Mouse (Mus musculus): ENCODE results near the gene Tapbp. TPM values are rescaled to one million over a fixed set of nuclear protein-coding genes. Genes with fewer than 3 reads are reported as not detected.

Tapbp gene
- polyA plus RNA-seq, 1 experiment: 50.6 TPM

- H3K36me3 ChIP-seq (ENCODE audit: control insufficient read depth, insufficient read depth): no peaks in the 10 kb centered on the region
- peaks cover 4% of the 10 kb centered on the region for H3K27me3 ChIP-seq (ENCODE audit: control insufficient read depth, insufficient read depth, insufficient read length)
- H3ac ChIP-seq (ENCODE audit: control insufficient read depth, insufficient read length): no peak overlapping the region
- H3K4me2 ChIP-seq (ENCODE audit: low read depth): no peak overlapping the region
- TF ChIP-seq MYOD1 (IDR thresholded peaks at IDR 0.05; ENCODE audit: control insufficient read depth in 1 of 3, insufficient read length in 2 of 3, low read depth in 2 of 3) (no peak), TCF3 (IDR thresholded peaks at IDR 0.05; ENCODE audit: insufficient read length, low read depth) (no peak), CEBPB (IDR thresholded peaks at IDR 0.05; ENCODE audit: insufficient read depth, poor library complexity, severe bottlenecking) (no peak)
- H3K4me3 ChIP-seq: no peak overlapping the region
- no peaks in the 10 kb centered on the region for H3K79me2 ChIP-seq (ENCODE audit: control insufficient read depth, insufficient read depth)
These were observed 53.7 kb downstream of the Tapbp start for GRCm38 (mm10) chr17:33969394-33969793.

DNA sequence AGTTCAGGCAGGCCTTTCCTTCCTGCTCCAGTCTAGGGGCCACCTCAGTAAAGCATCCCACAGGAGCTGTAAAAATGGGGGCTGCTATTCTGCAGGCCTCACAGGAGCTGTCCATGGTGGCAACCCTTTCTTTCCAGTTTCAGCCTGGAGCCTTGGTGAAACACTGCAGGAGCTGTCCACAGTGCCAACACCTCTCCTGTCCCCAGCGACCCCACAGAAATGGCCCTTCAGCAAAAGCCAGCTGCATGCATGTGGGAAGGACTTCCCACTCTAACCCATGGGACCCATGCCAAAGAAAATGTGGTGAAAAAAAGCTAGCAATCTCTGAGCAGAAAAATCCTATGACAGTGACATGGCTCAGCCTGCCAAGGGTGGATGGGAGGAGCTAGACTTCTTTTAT lies 57.0 kb downstream of the Tapbp start:
- H3K4me2 ChIP-seq (ENCODE audit: low read depth): no peak overlapping the region

GRCm38 (mm10) chr17:33973572-33973971 lies 57.9 kb downstream of the Tapbp start:
- Histone ChIP-seq H3K27me3 (ENCODE audit: control insufficient read depth, insufficient read depth, insufficient read length) (peaks cover 19% of the 10 kb centered on the region), H3K36me3 (ENCODE audit: control insufficient read depth, insufficient read depth) (no peaks in the 10 kb centered on the region), H3K4me3 (no peak overlapping the region), H3K79me2 (ENCODE audit: control insufficient read depth, insufficient read depth) (no peaks in the 10 kb centered on the region), H3K4me2 (ENCODE audit: low read depth) (no peak overlapping the region), H3ac (ENCODE audit: control insufficient read depth, insufficient read length) (no peak overlapping the region)
- TF ChIP-seq TCF3 (IDR thresholded peaks at IDR 0.05; ENCODE audit: insufficient read length, low read depth) (no peak), SRF (IDR thresholded peaks at IDR 0.05; ENCODE audit: control insufficient read depth, insufficient read length, low read depth) (no peak)

More for the DNA sequence above, 57.0 kb downstream of the Tapbp start:
- Histone ChIP-seq H3ac (ENCODE audit: control insufficient read depth, insufficient read length) (no peak overlapping the region), H3K36me3 (ENCODE audit: control insufficient read depth, insufficient read depth) (no peaks in the 10 kb centered on the region), H3K4me3 (no peak overlapping the region), H3K27me3 (ENCODE audit: control insufficient read depth, insufficient read depth, insufficient read length) (peaks cover 11% of the 10 kb centered on the region), H3K79me2 (ENCODE audit: control insufficient read depth, insufficient read depth) (no peaks in the 10 kb centered on the region)
- TF ChIP-seq TCF12 (IDR thresholded peaks at IDR 0.05; ENCODE audit: insufficient read depth, poor library complexity, severe bottlenecking) (no peak), SRF (IDR thresholded peaks at IDR 0.05; ENCODE audit: control insufficient read depth, insufficient read length, low read depth) (no peak), REST (IDR thresholded peaks at IDR 0.05; ENCODE audit: insufficient read depth, insufficient read length) (peak; percentile 86)

- Histone ChIP-seq H3K27me3 (ENCODE audit: control insufficient read depth, insufficient read depth, insufficient read length) (peaks cover 23% of the 10 kb centered on the region), H3K79me2 (ENCODE audit: control insufficient read depth, insufficient read depth) (no peaks in the 10 kb centered on the region), H3ac (ENCODE audit: control insufficient read depth, insufficient read length) (no peak overlapping the region), H3K36me3 (ENCODE audit: control insufficient read depth, insufficient read depth) (no peaks in the 10 kb centered on the region), H3K4me3 (no peak overlapping the region), H3K4me2 (ENCODE audit: low read depth) (peak overlapping the region; percentile 66)
- TF ChIP-seq REST (IDR thresholded peaks at IDR 0.05; ENCODE audit: insufficient read depth, insufficient read length) (no peak), POLR2A (IDR thresholded peaks at IDR 0.05; ENCODE audit: insufficient read length, low read depth) (no peak), USF1 (IDR thresholded peaks at IDR 0.05; ENCODE audit: low read depth) (no peak), TCF3 (IDR thresholded peaks at IDR 0.05; ENCODE audit: insufficient read length, low read depth) (no peak), TCF12 (IDR thresholded peaks at IDR 0.05; ENCODE audit: insufficient read depth, poor library complexity, severe bottlenecking) (no peak), MAX (IDR thresholded peaks at IDR 0.05; ENCODE audit: low read depth) (no peak), POLR2AphosphoS2 (IDR thresholded peaks at IDR 0.05; ENCODE audit: insufficient read length, low read depth) (no peak), SRF (IDR thresholded peaks at IDR 0.05; ENCODE audit: control insufficient read depth, insufficient read length, low read depth) (no peak)
These were observed 62.3 kb downstream of the Tapbp start for GRCm38 (mm10) chr17:33977861-33978557.

GRCm38 (mm10) chr17:33978631-33979031 lies 62.9 kb downstream of the Tapbp start:
- no peak overlapping the region for H3ac ChIP-seq (ENCODE audit: control insufficient read depth, insufficient read length)
- no peaks in the 10 kb centered on the region for H3K79me2 ChIP-seq (ENCODE audit: control insufficient read depth, insufficient read depth)
- H3K27me3 ChIP-seq (ENCODE audit: control insufficient read depth, insufficient read depth, insufficient read length): peaks cover 23% of the 10 kb centered on the region
- no peaks in the 10 kb centered on the region for H3K36me3 ChIP-seq (ENCODE audit: control insufficient read depth, insufficient read depth)
- H3K4me2 ChIP-seq (ENCODE audit: low read depth): peak overlapping the region; percentile 66
- H3K4me3 ChIP-seq: no peak overlapping the region
- TF ChIP-seq REST (IDR thresholded peaks at IDR 0.05; ENCODE audit: insufficient read depth, insufficient read length): no peak
- no peak for TF ChIP-seq POLR2A (IDR thresholded peaks at IDR 0.05; ENCODE audit: insufficient read length, low read depth)

Other genes with a start within 250 kb of the Tapbp start
- gene Hnrnpm, start 229.0 kb upstream of the Tapbp start, polyA plus RNA-seq (2012; fragmentation: generic; extraction: Trizol): 68.2 TPM
- 51.5 TPM for gene March2, start 197.2 kb upstream of the Tapbp start, polyA plus RNA-seq (2012; fragmentation: generic; extraction: Trizol)
- gene Rab11b, start 155.4 kb upstream of the Tapbp start, polyA plus RNA-seq (2012; fragmentation: generic; extraction: Trizol): 126 TPM
- 42.8 TPM for gene Angptl4, start 134.1 kb upstream of the Tapbp start, polyA plus RNA-seq (2012; fragmentation: generic; extraction: Trizol)
- gene Kank3, start 105.4 kb upstream of the Tapbp start, polyA plus RNA-seq (2012; fragmentation: generic; extraction: Trizol): 8.3 TPM
- 6,768 TPM for gene Rps28, start 91.3 kb upstream of the Tapbp start, polyA plus RNA-seq (2012; fragmentation: generic; extraction: Trizol)
- 614 TPM for gene Ndufa7, start 91.3 kb upstream of the Tapbp start, polyA plus RNA-seq (2012; fragmentation: generic; extraction: Trizol)
- gene Cd320, start 72.8 kb upstream of the Tapbp start, polyA plus RNA-seq (2012; fragmentation: generic; extraction: Trizol): 83.1 TPM
- gene Gm7029, start 42.1 kb upstream of the Tapbp start, polyA plus RNA-seq (2012; fragmentation: generic; extraction: Trizol): not detected
- 32.2 TPM for gene Kifc1, start 25.2 kb upstream of the Tapbp start, polyA plus RNA-seq (2012; fragmentation: generic; extraction: Trizol)
- gene Platr17, start 10.8 kb upstream of the Tapbp start, polyA plus RNA-seq (2012; fragmentation: generic; extraction: Trizol): 0.17 TPM
- gene Daxx, start 6.5 kb upstream of the Tapbp start, polyA plus RNA-seq (2012; fragmentation: generic; extraction: Trizol): 16.9 TPM
- 31.6 TPM for gene Zbtb22, start within 50 bp of the Tapbp start, polyA plus RNA-seq (2012; fragmentation: generic; extraction: Trizol)
- gene Rgl2, start 13.6 kb downstream of the Tapbp start, polyA plus RNA-seq (2012; fragmentation: generic; extraction: Trizol): 20.1 TPM
- 110 TPM for gene Pfdn6, start 24.4 kb downstream of the Tapbp start, polyA plus RNA-seq (2012; fragmentation: generic; extraction: Trizol)
- gene Wdr46, start 24.8 kb downstream of the Tapbp start, polyA plus RNA-seq (2012; fragmentation: generic; extraction: Trizol): 25.9 TPM
- gene B3galt4, start 35.6 kb downstream of the Tapbp start, polyA plus RNA-seq (2012; fragmentation: generic; extraction: Trizol): 1.2 TPM
- gene Vps52, start 39.9 kb downstream of the Tapbp start, polyA plus RNA-seq (2012; fragmentation: generic; extraction: Trizol): 29.9 TPM
- 287 TPM for gene Rps18, start 40.1 kb downstream of the Tapbp start, polyA plus RNA-seq (2012; fragmentation: generic; extraction: Trizol)
- gene H2-K1, start 84.4 kb downstream of the Tapbp start, polyA plus RNA-seq (2012; fragmentation: generic; extraction: Trizol): 89.2 TPM
- 42.9 TPM for gene Ring1, start 108.8 kb downstream of the Tapbp start, polyA plus RNA-seq (2012; fragmentation: generic; extraction: Trizol)
- gene H2-Ke6, start 112.2 kb downstream of the Tapbp start, polyA plus RNA-seq (2012; fragmentation: generic; extraction: Trizol): 51.1 TPM
- gene Slc39a7, start 115.8 kb downstream of the Tapbp start, polyA plus RNA-seq (2012; fragmentation: generic; extraction: Trizol): 207 TPM
- 45.8 TPM for gene Rxrb, start 115.9 kb downstream of the Tapbp start, polyA plus RNA-seq (2012; fragmentation: generic; extraction: Trizol)
- 0.94 TPM for gene Col11a2, start 123.5 kb downstream of the Tapbp start, polyA plus RNA-seq (2012; fragmentation: generic; extraction: Trizol)
- gene H2-Oa, start 176.4 kb downstream of the Tapbp start, polyA plus RNA-seq (2012; fragmentation: generic; extraction: Trizol): 0.07 TPM
- 7.2 TPM for gene H2-DMa, start 203.6 kb downstream of the Tapbp start, polyA plus RNA-seq (2012; fragmentation: generic; extraction: Trizol)
- gene Brd2, start 206.7 kb downstream of the Tapbp start, polyA plus RNA-seq (2012; fragmentation: generic; extraction: Trizol): 90.1 TPM
- gene H2-DMb2, start 227.4 kb downstream of the Tapbp start, polyA plus RNA-seq (2012; fragmentation: generic; extraction: Trizol): not detected
- gene H2-DMb1, start 237.2 kb downstream of the Tapbp start, polyA plus RNA-seq (2012; fragmentation: generic; extraction: Trizol): not detected